9 mouse cellular contexts compared by ENCODE assay signal in the genomic region with DNA sequence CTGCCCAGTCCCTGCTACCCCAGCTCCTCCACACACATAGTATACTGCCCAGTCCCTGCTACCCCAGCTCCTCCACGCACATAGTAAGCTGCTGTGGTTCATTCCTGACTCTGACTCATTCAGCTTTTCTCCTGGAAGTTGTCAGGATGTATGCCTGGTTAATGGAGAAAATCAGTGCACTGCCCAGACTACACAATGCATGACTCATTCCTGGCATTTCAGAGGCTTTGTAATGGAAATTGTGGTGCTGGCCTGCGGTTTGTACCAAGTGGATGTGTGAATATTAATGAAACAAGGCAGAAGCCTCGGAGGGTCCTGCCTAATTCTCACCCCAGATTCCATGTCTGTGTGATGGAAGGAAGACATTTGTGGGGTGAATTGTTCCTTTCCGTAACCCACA.
A peak's percentile ranks its signal among the peaks of the same experiment; 100 is the strongest.
DNase-seq lines count a peak whose midpoint lies in the region; ATAC-seq lines count a peak whose summit lies in the region.
"Had no signal": no experiment of that assay in that cellular context is flagged by ENCODE, and none has a peak within 500 bp of the region (broad histone marks: within the 10 kb centered on the region; RNA-seq: fewer than 3 reads in every experiment).

No protein-coding gene starts in this region.

- H3K27me3 ChIP-seq in hindbrain, embryonic 10.5 days (ENCODE audit: insufficient read depth, poor library complexity, severe bottlenecking): no peaks in the 10 kb centered on the region
- no peaks in the 10 kb centered on the region for H3K27me3 ChIP-seq in neural tube, embryonic 14.5 days (ENCODE audit: control insufficient read depth, insufficient read depth, low read length)
- no peaks in the 10 kb centered on the region; the same call in 1 of the 2 replicates for H3K27me3 ChIP-seq in liver, embryonic 12.5 days (replicated peaks)

- H3K9ac ChIP-seq in neural tube, embryonic 14.5 days (replicated peaks; ENCODE audit: low read depth, low read length): no peak overlapping the region
- no peak overlapping the region for H3K9ac ChIP-seq in liver, embryonic 12.5 days

- no peaks in the 10 kb centered on the region for H3K36me3 ChIP-seq in hindbrain, embryonic 10.5 days
- no peaks in the 10 kb centered on the region for H3K36me3 ChIP-seq in neural tube, embryonic 14.5 days (ENCODE audit: control insufficient read depth, insufficient read depth, low read length)
- H3K36me3 ChIP-seq in liver, embryonic 12.5 days: no peaks in the 10 kb centered on the region

- ATAC-seq in neural tube, embryonic 14.5 days (ENCODE audit: low read depth): peak; percentile 77
- ATAC-seq in liver, embryonic 12.5 days: no peak
- ATAC-seq: activated CD4-positive, CD25-positive, alpha-beta regulatory T cell, adult 4 months had no signal

- peaks cover 34% of the 10 kb centered on the region for H3K4me1 ChIP-seq in hindbrain, embryonic 10.5 days (replicated peaks)
- H3K4me1 ChIP-seq in neural tube, embryonic 14.5 days (ENCODE audit: control insufficient read depth, insufficient read depth, low read length): no peaks in the 10 kb centered on the region
- no peaks in the 10 kb centered on the region for H3K4me1 ChIP-seq in liver, embryonic 12.5 days

- H3K4me2 ChIP-seq in neural tube, embryonic 14.5 days (ENCODE audit: low read depth, low read length): no peak overlapping the region
- H3K4me2 ChIP-seq in liver, embryonic 12.5 days: no peak overlapping the region

- peak; percentile 42 for DNase-seq in layer of hippocampus, adult 9-11 months
- DNase-seq in layer of hippocampus, postnatal 25 days (ENCODE audit: extremely low spot score in 1 of 2, low spot score in 1 of 2): no peak
- DNase-seq in adrenal gland, adult 8-10 months: peak; percentile 61
- DNase-seq in hindbrain, embryonic 10.5 days (ENCODE audit: low spot score): peak; percentile 56
- DNase-seq in frontal cortex, postnatal 10 days (ENCODE audit: low spot score in 2 of 2): no peak
- no peak for DNase-seq in urinary bladder, postnatal 36 days (ENCODE audit: low spot score in 2 of 2)

- H3K4me3 ChIP-seq in hindbrain, embryonic 10.5 days: peak overlapping the region; percentile 20; the same call in 1 of the 2 replicates
- no peak overlapping the region for H3K4me3 ChIP-seq in neural tube, embryonic 14.5 days (ENCODE audit: low read depth, low read length)
- no peak overlapping the region for H3K4me3 ChIP-seq in liver, embryonic 12.5 days

- peak overlapping the region; percentile 80 for H3K27ac ChIP-seq in hindbrain, embryonic 10.5 days
- H3K27ac ChIP-seq in neural tube, embryonic 14.5 days (ENCODE audit: low read depth, low read length): no peak overlapping the region
- no peak overlapping the region for H3K27ac ChIP-seq in liver, embryonic 12.5 days

- 30% methylated on average over 4 of the region's 4 CpGs for WGBS in hindbrain, embryonic 10.5 days
- WGBS in neural tube, embryonic 14.5 days: 21% methylated on average over 4 of the region's 4 CpGs
- 40% methylated on average over 4 of the region's 4 CpGs for WGBS in liver, embryonic 12.5 days (ENCODE audit: insufficient replicate concordance)

- no peaks in the 10 kb centered on the region for H3K9me3 ChIP-seq in hindbrain, embryonic 10.5 days
- H3K9me3 ChIP-seq in neural tube, embryonic 14.5 days (ENCODE audit: control insufficient read depth, low read length): no peaks in the 10 kb centered on the region
- H3K9me3 ChIP-seq in liver, embryonic 12.5 days (replicated peaks): no peaks in the 10 kb centered on the region

Comparison
In these comparisons a context has a peak if more than half of its experiments do, and no peak if none do; other contexts are left out.
1. DNase-seq: peak in layer of hippocampus, adult 9-11 months (single experiment), adrenal gland, adult 8-10 months (single experiment) and hindbrain, embryonic 10.5 days (single experiment); none in layer of hippocampus, postnatal 25 days (0 of 2), frontal cortex, postnatal 10 days (0 of 2) and urinary bladder, postnatal 36 days (0 of 2).